18 mouse cellular contexts compared by ENCODE assay signal in the genomic region with DNA sequence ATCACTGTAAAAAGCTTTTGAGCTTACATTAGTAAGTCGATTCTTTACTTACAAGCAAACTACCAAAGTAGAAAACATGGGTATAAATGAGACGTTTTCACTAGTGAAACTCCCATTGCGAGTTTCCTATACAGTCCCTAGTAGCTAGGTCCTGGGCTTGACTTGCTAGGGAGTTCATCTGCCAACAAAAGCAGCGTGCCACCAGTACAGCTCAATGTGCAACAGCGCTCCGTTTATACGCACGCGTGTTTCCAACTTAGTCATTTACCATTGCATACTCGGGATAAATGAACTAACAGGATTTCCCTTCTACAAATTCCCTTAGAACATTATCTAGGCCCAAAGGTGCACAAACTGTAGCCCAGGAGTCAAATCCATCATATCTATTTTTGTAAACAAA.
DNase-seq lines count a peak whose midpoint lies in the region; ATAC-seq and TF ChIP-seq lines count a peak whose summit lies in the region.
"Had no signal": no experiment of that assay in that cellular context is flagged by ENCODE, and none has a peak within 500 bp of the region (broad histone marks: within the 10 kb centered on the region; RNA-seq: fewer than 3 reads in every experiment).

No protein-coding gene starts in this region.

- H3K27me3 ChIP-seq in forebrain, embryonic 16.5 days (replicated peaks; ENCODE audit: control insufficient read depth, insufficient read depth, low read length) = no peaks in the 10 kb centered on the region
- no peaks in the 10 kb centered on the region for H3K27me3 ChIP-seq in forebrain, embryonic 10.5 days (ENCODE audit: poor library complexity, severe bottlenecking)
- H3K27me3 ChIP-seq in midbrain, embryonic 16.5 days (ENCODE audit: control insufficient read depth, insufficient read depth, low read depth, low read length) = no peaks in the 10 kb centered on the region
- no peaks in the 10 kb centered on the region for H3K27me3 ChIP-seq in midbrain, postnatal 0 days (ENCODE audit: insufficient read depth, low read length)
- H3K27me3 ChIP-seq in kidney, embryonic 15.5 days = no peaks in the 10 kb centered on the region
- H3K27me3 ChIP-seq: embryonic facial prominence, embryonic 15.5 days; limb, embryonic 12.5 days; liver, embryonic 13.5 days; lung, embryonic 15.5 days; midbrain, embryonic 12.5 days; neural tube, embryonic 15.5 days had no signal

- ATAC-seq in forebrain, embryonic 16.5 days = peak; percentile 60; the same call in 1 of the 2 replicates
- no peak for ATAC-seq in midbrain, embryonic 16.5 days
- ATAC-seq in midbrain, postnatal 0 days (ENCODE audit: low FRiP score) = no peak
- no peak for ATAC-seq in megakaryocyte, adult 5-6 weeks (ENCODE audit: poor library complexity, severe bottlenecking)
- no peak for ATAC-seq in kidney, embryonic 15.5 days (replicated peaks; ENCODE audit: low FRiP score)

- no peaks in the 10 kb centered on the region for H3K9me3 ChIP-seq in forebrain, embryonic 16.5 days (ENCODE audit: control insufficient read depth, low read length)
- H3K9me3 ChIP-seq in forebrain, embryonic 10.5 days = no peaks in the 10 kb centered on the region
- H3K9me3 ChIP-seq in midbrain, embryonic 16.5 days (replicated peaks; ENCODE audit: control insufficient read depth, low read length, poor library complexity, severe bottlenecking) = no peaks in the 10 kb centered on the region
- H3K9me3 ChIP-seq in midbrain, postnatal 0 days (ENCODE audit: low read length) = no peaks in the 10 kb centered on the region
- no peaks in the 10 kb centered on the region for H3K9me3 ChIP-seq in kidney, embryonic 15.5 days (replicated peaks)
- H3K9me3 ChIP-seq: embryonic facial prominence, embryonic 15.5 days; limb, embryonic 12.5 days; liver, embryonic 13.5 days; lung, embryonic 15.5 days; midbrain, embryonic 12.5 days; neural tube, embryonic 15.5 days had no signal

- H3K36me3 ChIP-seq in forebrain, embryonic 16.5 days (ENCODE audit: control insufficient read depth, insufficient read depth) = no peaks in the 10 kb centered on the region
- H3K36me3 ChIP-seq in forebrain, embryonic 10.5 days (replicated peaks) = no peaks in the 10 kb centered on the region
- no peaks in the 10 kb centered on the region for H3K36me3 ChIP-seq in midbrain, embryonic 16.5 days (ENCODE audit: control insufficient read depth, insufficient read depth, low read length)
- no peaks in the 10 kb centered on the region for H3K36me3 ChIP-seq in midbrain, postnatal 0 days (ENCODE audit: insufficient read depth, low read length)
- H3K36me3 ChIP-seq in kidney, embryonic 15.5 days = no peaks in the 10 kb centered on the region
- H3K36me3 ChIP-seq: embryonic facial prominence, embryonic 15.5 days; limb, embryonic 12.5 days; liver, embryonic 13.5 days; lung, embryonic 15.5 days; midbrain, embryonic 12.5 days; neural tube, embryonic 15.5 days had no signal

- no peak overlapping the region for H3K4me3 ChIP-seq in forebrain, embryonic 16.5 days (replicated peaks; ENCODE audit: low read length)
- H3K4me3 ChIP-seq in forebrain, embryonic 10.5 days = no peak overlapping the region
- H3K4me3 ChIP-seq in midbrain, embryonic 16.5 days (ENCODE audit: low read depth, low read length) = no peak overlapping the region
- no peak overlapping the region for H3K4me3 ChIP-seq in midbrain, postnatal 0 days (ENCODE audit: low read depth, low read length)
- H3K4me3 ChIP-seq in kidney, embryonic 15.5 days (replicated peaks) = no peak overlapping the region
- H3K4me3 ChIP-seq: embryonic facial prominence, embryonic 15.5 days; limb, embryonic 12.5 days; liver, embryonic 13.5 days; lung, embryonic 15.5 days; midbrain, embryonic 12.5 days; myocyte; neural tube, embryonic 15.5 days had no signal

- 80% methylated on average over 10 of the region's 10 CpGs for WGBS in forebrain, embryonic 16.5 days
- WGBS in forebrain, embryonic 10.5 days = 93% methylated on average over 10 of the region's 10 CpGs
- WGBS in midbrain, embryonic 16.5 days = 87% methylated on average over 10 of the region's 10 CpGs
- 80% methylated on average over 10 of the region's 10 CpGs for WGBS in midbrain, postnatal 0 days
- 91% methylated on average over 10 of the region's 10 CpGs for WGBS in kidney, embryonic 15.5 days

- H3K4me2 ChIP-seq in forebrain, embryonic 16.5 days (ENCODE audit: low read length) = no peak overlapping the region
- no peak overlapping the region for H3K4me2 ChIP-seq in midbrain, embryonic 16.5 days (ENCODE audit: low read length)
- no peak overlapping the region for H3K4me2 ChIP-seq in midbrain, postnatal 0 days (ENCODE audit: low read depth, low read length, poor library complexity, severe bottlenecking)
- no peak overlapping the region for H3K4me2 ChIP-seq in kidney, embryonic 15.5 days
- H3K4me2 ChIP-seq: embryonic facial prominence, embryonic 15.5 days; liver, embryonic 13.5 days; midbrain, embryonic 12.5 days; neural tube, embryonic 15.5 days had no signal

- no peak for DNase-seq in forebrain, embryonic 10.5 days (ENCODE audit: extremely low spot score, low spot score)
- no peak for DNase-seq in midbrain, postnatal 0 days (ENCODE audit: low spot score)
- peak; percentile 25 to 56 for DNase-seq in layer of hippocampus, adult 18-20 months (ENCODE audit: low spot score in 2 of 2)
- no peak for DNase-seq in right cerebral cortex, postnatal 4 days
- DNase-seq: adrenal gland, postnatal 10 days; kidney, adult 2 months; liver, embryonic 13.5 days had no signal

- H3K27ac ChIP-seq in forebrain, embryonic 16.5 days (ENCODE audit: low read length) = no peak overlapping the region
- no peak overlapping the region for H3K27ac ChIP-seq in forebrain, embryonic 10.5 days
- peak overlapping the region; percentile 11; the same call in 1 of the 2 replicates for H3K27ac ChIP-seq in midbrain, embryonic 16.5 days (ENCODE audit: low read length)
- no peak overlapping the region for H3K27ac ChIP-seq in midbrain, postnatal 0 days (ENCODE audit: low read depth, low read length)
- no peak overlapping the region for H3K27ac ChIP-seq in kidney, embryonic 15.5 days
- H3K27ac ChIP-seq: embryonic facial prominence, embryonic 15.5 days; limb, embryonic 12.5 days; liver, embryonic 13.5 days; lung, embryonic 15.5 days; macrophage; midbrain, embryonic 12.5 days had no signal

- H3K4me1 ChIP-seq in forebrain, embryonic 16.5 days (replicated peaks; ENCODE audit: control insufficient read depth, insufficient read depth, low read length) = peaks cover 3% of the 10 kb centered on the region
- H3K4me1 ChIP-seq in forebrain, embryonic 10.5 days = peaks cover 5% of the 10 kb centered on the region; the same call in 1 of the 2 replicates
- H3K4me1 ChIP-seq in midbrain, embryonic 16.5 days (ENCODE audit: control insufficient read depth, insufficient read depth, low read length) = 0 out of 2 replicates have a peak, but pooled peaks cover 2% of the 10 kb centered on the region
- H3K4me1 ChIP-seq in midbrain, postnatal 0 days (ENCODE audit: insufficient read depth, low read length) = 0 out of 2 replicates have a peak, but pooled peaks cover 4% of the 10 kb centered on the region
- no peaks in the 10 kb centered on the region for H3K4me1 ChIP-seq in kidney, embryonic 15.5 days
- H3K4me1 ChIP-seq: liver, embryonic 13.5 days; midbrain, embryonic 12.5 days had no signal

- H3K9ac ChIP-seq in forebrain, embryonic 16.5 days (replicated peaks; ENCODE audit: low read depth, low read length) = no peak overlapping the region
- no peak overlapping the region for H3K9ac ChIP-seq in midbrain, embryonic 16.5 days (ENCODE audit: low read depth, low read length)
- no peak overlapping the region for H3K9ac ChIP-seq in midbrain, postnatal 0 days (replicated peaks; ENCODE audit: low read length, poor library complexity, severe bottlenecking)
- H3K9ac ChIP-seq in kidney, embryonic 15.5 days = no peak overlapping the region
- H3K9ac ChIP-seq: embryonic facial prominence, embryonic 15.5 days; limb, embryonic 12.5 days; liver, embryonic 13.5 days; lung, embryonic 15.5 days; midbrain, embryonic 12.5 days; neural tube, embryonic 15.5 days had no signal

- TF ChIP-seq CTCF in midbrain, postnatal 0 days (IDR thresholded peaks at IDR 0.05) = no peak

Comparison
In these comparisons a context has a peak if more than half of its experiments do, and no peak if none do; other contexts are left out.
1. DNase-seq: peak in layer of hippocampus, adult 18-20 months (2 of 2); none in forebrain, embryonic 10.5 days (single experiment), midbrain, postnatal 0 days (single experiment) and right cerebral cortex, postnatal 4 days (single experiment).